Mouse (Mus musculus): ENCODE data around the gene Rpl10a. TPM values are rescaled to one million over a fixed set of nuclear protein-coding genes. Genes with fewer than 3 reads are reported as not detected.

The Rpl10a gene
- 108 TPM for polyA plus RNA-seq (2014; fragmentation: Illumina TruSeq; extraction: RNeasy Lipid Tissue Mini Kit (QIAGEN cat#74804); ENCODE audit: low read depth, low replicate concordance)

GRCm38 (mm10) chr17:28328366-28328928 is at the start of gene Rpl10a:
TSS of gene Rpl10a (plus strand) at chr17:28328471.

GRCm38 (mm10) chr17:28313212-28313879 is 14.9 kb upstream of the Rpl10a start, which contains the start of gene Fance:
TSS of gene Fance (plus strand) at chr17:28313519.

DNA sequence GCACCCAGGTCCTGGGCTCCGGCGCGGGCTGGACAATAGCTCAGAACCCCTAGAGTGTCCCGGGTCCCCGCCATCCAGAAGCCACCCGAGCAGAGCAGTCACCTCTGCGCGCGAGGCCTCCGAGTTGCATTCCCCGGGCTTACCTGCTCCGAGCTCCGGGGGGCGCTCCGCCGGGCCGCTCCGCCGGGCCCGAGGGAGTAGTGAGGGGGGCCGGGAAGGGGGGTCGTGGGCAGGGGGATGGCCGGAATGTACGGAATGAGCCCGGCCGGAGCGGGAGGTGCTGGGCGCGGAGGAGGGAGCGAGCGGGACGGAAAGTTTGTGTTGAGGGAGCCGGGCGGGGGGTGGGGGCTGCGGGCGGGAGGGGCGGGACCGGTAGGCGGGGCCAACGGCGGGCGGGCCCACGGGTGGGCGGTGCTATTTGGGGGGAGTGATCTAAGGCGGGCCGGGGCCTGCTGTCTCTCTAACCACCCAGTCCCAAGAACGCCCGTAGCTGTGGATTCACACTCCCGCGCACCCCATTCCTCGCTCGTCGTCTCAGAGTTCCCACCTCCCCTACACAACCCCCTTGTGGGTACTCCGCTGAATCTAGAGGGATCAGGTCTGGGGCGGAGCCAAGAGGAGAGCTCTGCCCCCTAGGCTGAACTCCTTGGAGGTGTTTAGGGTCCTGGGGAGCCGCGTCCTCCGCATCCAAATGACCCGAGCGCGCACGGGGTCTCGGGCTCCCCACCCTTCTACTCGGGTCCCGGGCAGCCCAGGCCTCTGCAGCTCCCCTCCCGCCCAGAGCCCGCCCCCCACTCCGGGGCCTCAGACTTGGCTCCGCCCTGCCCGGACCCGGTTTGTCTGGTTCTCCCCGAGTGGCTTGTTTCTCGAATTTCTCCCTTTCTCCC is 22.4 kb downstream of the Rpl10a start, which contains the start of gene Tead3:
Gene Tead3, minus strand, starts transcription at position 352 of the 887 bp plus-strand sequence.

GRCm38 (mm10) chr17:28365122-28365521 is 36.9 kb downstream of the Rpl10a start, which contains the start of gene Tulp1:
TSS of gene Tulp1 (minus strand) at chr17:28365222.

Other genes with a start within 250 kb of the Rpl10a start
- gene Tcp11, start 247.8 kb upstream of the Rpl10a start, polyA plus RNA-seq (2014; fragmentation: Illumina TruSeq; extraction: RNeasy Lipid Tissue Mini Kit (QIAGEN cat#74804); ENCODE audit: low read depth, low replicate concordance), result not detected
- gene Scube3, start 186.3 kb upstream of the Rpl10a start, polyA plus RNA-seq (2014; fragmentation: Illumina TruSeq; extraction: RNeasy Lipid Tissue Mini Kit (QIAGEN cat#74804); ENCODE audit: low read depth, low replicate concordance), result 4.0 TPM
- gene Zfp523, start 151.3 kb upstream of the Rpl10a start, polyA plus RNA-seq (2014; fragmentation: Illumina TruSeq; extraction: RNeasy Lipid Tissue Mini Kit (QIAGEN cat#74804); ENCODE audit: low read depth, low replicate concordance), result 1.5 TPM
- gene Def6, start 120.7 kb upstream of the Rpl10a start, polyA plus RNA-seq (2014; fragmentation: Illumina TruSeq; extraction: RNeasy Lipid Tissue Mini Kit (QIAGEN cat#74804); ENCODE audit: low read depth, low replicate concordance), result not detected
- gene Ppard, start 95.8 kb upstream of the Rpl10a start, polyA plus RNA-seq (2014; fragmentation: Illumina TruSeq; extraction: RNeasy Lipid Tissue Mini Kit (QIAGEN cat#74804); ENCODE audit: low read depth, low replicate concordance), result 1.5 TPM
- not detected for gene Fance, start 15.0 kb upstream of the Rpl10a start, polyA plus RNA-seq (2014; fragmentation: Illumina TruSeq; extraction: RNeasy Lipid Tissue Mini Kit (QIAGEN cat#74804); ENCODE audit: low read depth, low replicate concordance)
- 0.29 TPM for gene Tead3, start 22.3 kb downstream of the Rpl10a start, polyA plus RNA-seq (2014; fragmentation: Illumina TruSeq; extraction: RNeasy Lipid Tissue Mini Kit (QIAGEN cat#74804); ENCODE audit: low read depth, low replicate concordance)
- not detected for gene Tulp1, start 36.8 kb downstream of the Rpl10a start, polyA plus RNA-seq (2014; fragmentation: Illumina TruSeq; extraction: RNeasy Lipid Tissue Mini Kit (QIAGEN cat#74804); ENCODE audit: low read depth, low replicate concordance)
- 60.7 TPM for gene Fkbp5, start 189.1 kb downstream of the Rpl10a start, polyA plus RNA-seq (2014; fragmentation: Illumina TruSeq; extraction: RNeasy Lipid Tissue Mini Kit (QIAGEN cat#74804); ENCODE audit: low read depth, low replicate concordance)
- gene Armc12, start 202.3 kb downstream of the Rpl10a start, polyA plus RNA-seq (2014; fragmentation: Illumina TruSeq; extraction: RNeasy Lipid Tissue Mini Kit (QIAGEN cat#74804); ENCODE audit: low read depth, low replicate concordance), result not detected
- not detected for gene Clpsl2, start 220.9 kb downstream of the Rpl10a start, polyA plus RNA-seq (2014; fragmentation: Illumina TruSeq; extraction: RNeasy Lipid Tissue Mini Kit (QIAGEN cat#74804); ENCODE audit: low read depth, low replicate concordance)
- 1.6 TPM for gene Clps, start 232.3 kb downstream of the Rpl10a start, polyA plus RNA-seq (2014; fragmentation: Illumina TruSeq; extraction: RNeasy Lipid Tissue Mini Kit (QIAGEN cat#74804); ENCODE audit: low read depth, low replicate concordance)
- gene Lhfpl5, start 247.2 kb downstream of the Rpl10a start, polyA plus RNA-seq (2014; fragmentation: Illumina TruSeq; extraction: RNeasy Lipid Tissue Mini Kit (QIAGEN cat#74804); ENCODE audit: low read depth, low replicate concordance), result 0.76 TPM

All from adrenal gland, adult 10 weeks (tissue).